Mouse (Mus musculus) stomach, embryonic 15.5 days (tissue): Measurements from ENCODE around the gene Aph1a. TPM values are rescaled to one million over a fixed set of nuclear protein-coding genes. Genes with fewer than 3 reads are reported as not detected.

ENCODE experiments used
- ATAC-seq: fragments of 200-750 bp; cut with Nextera tagmentation; 2 replicates; pipeline ENCODE4 v1.8.0; 2017; ENCODE audit warnings: low read depth, moderate number of reproducible peaks, moderate TSS enrichment; ENCODE audit not compliant: insufficient read depth, low FRiP score
- H3K27ac ChIP-seq: fragments of 300-500 bp; sonication (generic); 2 replicates; pipeline ENCODE4 v1.5.1; 2015; ENCODE audit warnings: mild to moderate bottlenecking, inconsistent platforms
- H3K27me3 ChIP-seq: fragments of 300-500 bp; sonication (generic); replicated peaks from 2 replicates; pipeline ENCODE4 v1.6.1; 2015; ENCODE audit warnings: inconsistent platforms
- H3K36me3 ChIP-seq: fragments of 300-500 bp; sonication (generic); 2 replicates; pipeline ENCODE4 v1.6.1; 2015; ENCODE audit warnings: inconsistent platforms
- H3K4me1 ChIP-seq: fragments of 300-500 bp; sonication (generic); 2 replicates; pipeline ENCODE4 v1.6.1; 2015; ENCODE audit warnings: inconsistent platforms
- H3K4me2 ChIP-seq: fragments of 300-500 bp; sonication (generic); 2 replicates; pipeline ENCODE4 v1.6.1; 2015; ENCODE audit warnings: mild to moderate bottlenecking, inconsistent platforms
- H3K4me3 ChIP-seq: fragments of 300-500 bp; sonication (generic); replicated peaks from 2 replicates; pipeline ENCODE4 v1.5.1; 2015; ENCODE audit warnings: inconsistent platforms
- H3K9ac ChIP-seq: fragments of 300-500 bp; sonication (generic); 2 replicates; pipeline ENCODE4 v1.6.1; 2015; ENCODE audit warnings: inconsistent platforms
- H3K9me3 ChIP-seq: fragments of 300-500 bp; sonication (generic); 2 replicates; pipeline ENCODE4 v1.6.1; 2016; ENCODE audit warnings: inconsistent platforms
- WGBS: fragments of 180-500 bp; shearing (Covaris S2); methylation state at CpG from one replicate; pipeline ENCODE4 v1.1.7; 2015; 5-methylcytosine and 5-hydroxymethylcytosine counted together
- polyA plus RNA-seq: library from polyadenylated mRNA; unstranded; fragments of >200 nt; fragmentation: Nextera tagmentation; extraction: Ambion mirVana; gene quantifications from 2 replicates; pipeline ENCODE4 v1.2.1, GENCODE M21; 2015

The Aph1a gene
- polyA plus RNA-seq, 1 experiment from 2014 or later, result 36.8 TPM

GRCm38 (mm10) chr3:95942749-95943148 lies 49.0 kb downstream of the Aph1a start:
- H3K9me3 ChIP-seq, result no peaks in the 10 kb centered on the region
- no peaks in the 10 kb centered on the region for H3K4me1 ChIP-seq
- H3K27me3 ChIP-seq, result no peaks in the 10 kb centered on the region
- H3K4me2 ChIP-seq, result no peak overlapping the region
- no peak overlapping the region for H3K9ac ChIP-seq
- 83% methylated on average over 6 of the region's 6 CpGs for WGBS
- peaks cover 51% of the 10 kb centered on the region for H3K36me3 ChIP-seq
- no peak for ATAC-seq
- no peak overlapping the region for H3K4me3 ChIP-seq
- H3K27ac ChIP-seq, result no peak overlapping the region

GRCm38 (mm10) chr3:95943226-95943625 lies 49.5 kb downstream of the Aph1a start:
- 92% methylated on average over 7 of the region's 7 CpGs for WGBS
- Histone ChIP-seq H3K4me3 (no peak overlapping the region), H3K9ac (no peak overlapping the region), H3K27ac (no peak overlapping the region), H3K36me3 (peaks cover 47% of the 10 kb centered on the region), H3K9me3 (no peaks in the 10 kb centered on the region), H3K4me1 (no peaks in the 10 kb centered on the region), H3K27me3 (no peaks in the 10 kb centered on the region), H3K4me2 (no peak overlapping the region)
- no peak for ATAC-seq

DNA sequence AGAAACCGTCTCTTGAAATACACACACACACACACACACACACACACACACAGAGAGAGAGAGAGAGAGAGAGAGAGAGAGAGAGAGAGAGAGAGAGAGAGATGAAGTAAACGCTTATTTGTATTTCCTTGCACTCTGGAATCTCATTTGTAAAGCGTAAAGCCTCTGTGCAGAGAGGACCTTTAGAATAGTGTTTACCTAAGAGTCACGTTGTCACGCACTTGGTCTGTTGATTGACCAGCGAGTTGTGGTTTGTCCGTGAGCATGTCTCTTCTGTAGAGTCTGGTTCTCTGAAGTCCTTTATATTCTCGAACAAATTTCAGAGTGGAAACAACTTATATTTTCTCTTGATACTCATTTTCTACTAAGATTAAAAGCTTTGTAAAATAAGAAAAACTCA lies 51.0 kb downstream of the Aph1a start:
- Histone ChIP-seq H3K27ac (no peak overlapping the region), H3K4me3 (no peak overlapping the region), H3K4me2 (no peak overlapping the region), H3K27me3 (no peaks in the 10 kb centered on the region), H3K4me1 (no peaks in the 10 kb centered on the region), H3K9me3 (no peaks in the 10 kb centered on the region), H3K36me3 (peaks cover 35% of the 10 kb centered on the region), H3K9ac (no peak overlapping the region)
- ATAC-seq, result no peak
- WGBS, result 80% methylated on average over 8 of the region's 8 CpGs

- no peak for ATAC-seq
- no peak overlapping the region for H3K9ac ChIP-seq
- no peak overlapping the region for H3K4me3 ChIP-seq
- WGBS, result 84% methylated on average over 14 of the region's 14 CpGs
- H3K27ac ChIP-seq, result no peak overlapping the region
- no peaks in the 10 kb centered on the region for H3K27me3 ChIP-seq
- no peak overlapping the region for H3K4me2 ChIP-seq
- H3K9me3 ChIP-seq, result no peaks in the 10 kb centered on the region
- peaks cover 30% of the 10 kb centered on the region for H3K36me3 ChIP-seq
- no peaks in the 10 kb centered on the region for H3K4me1 ChIP-seq
Observed at GRCm38 (mm10) chr3:95945731-95946240, 52.0 kb downstream of the Aph1a start.

Other genes starting within 250 kb of the Aph1a start
- 54.1 and 57.7 TPM in 2 replicates for gene Mcl1, start 235.2 kb upstream of the Aph1a start, polyA plus RNA-seq
- 3.8 and 7.3 TPM in 2 replicates for gene Adamtsl4, start 206.1 kb upstream of the Aph1a start, polyA plus RNA-seq
- gene Ecm1, start 154.4 kb upstream of the Aph1a start, polyA plus RNA-seq, result 18.5 and 42.6 TPM in 2 replicates
- gene Tars2, start 133.8 kb upstream of the Aph1a start, polyA plus RNA-seq, result 46.4 and 50.2 TPM in 2 replicates
- 20.5 TPM in 2 replicates for gene Rprd2, start 75.1 kb upstream of the Aph1a start, polyA plus RNA-seq
- 44.0 and 44.7 TPM in 2 replicates for gene Prpf3, start 38.1 kb upstream of the Aph1a start, polyA plus RNA-seq
- gene Mrps21, start 22.4 kb upstream of the Aph1a start, polyA plus RNA-seq, result 312 and 324 TPM in 2 replicates
- 5.3 and 5.6 TPM in 2 replicates for gene Ciart, start 11.7 kb upstream of the Aph1a start, polyA plus RNA-seq
- 25.2 and 26.7 TPM in 2 replicates for gene BC028528, start 2.0 kb upstream of the Aph1a start, polyA plus RNA-seq
- gene Car14, start 10.7 kb downstream of the Aph1a start, polyA plus RNA-seq, result 2.8 and 3.0 TPM in 2 replicates
- gene Anp32e, start 35.3 kb downstream of the Aph1a start, polyA plus RNA-seq, result 159 and 180 TPM in 2 replicates
- gene Plekho1, start 102.0 kb downstream of the Aph1a start, polyA plus RNA-seq, result 30.9 and 33.2 TPM in 2 replicates
- gene Vps45, start 164.5 kb downstream of the Aph1a start, polyA plus RNA-seq, result 33.9 and 35.1 TPM in 2 replicates
- gene Otud7b, start 210.6 kb downstream of the Aph1a start, polyA plus RNA-seq, result 20.0 and 22.3 TPM in 2 replicates